Mouse (Mus musculus) layer of hippocampus, postnatal 36 days (tissue): ENCODE data around the gene Sh3glb1. TPM values are rescaled to one million over a fixed set of nuclear protein-coding genes. Genes with fewer than 3 reads are reported as not detected.

ENCODE experiments used
- DNase-seq, 2 experiments: peaks; one replicate each; pipeline ENCODE4 v3.0.0; 2022
- total RNA-seq, 2 experiments: library from RNA; stranded (reverse); gene quantifications; 2 replicates each; pipeline ENCODE4 v1.2.3; 2021

The Sh3glb1 gene
- total RNA-seq, 2 experiments from 2014 or later, result 61.6 to 63.1 TPM

DNA sequence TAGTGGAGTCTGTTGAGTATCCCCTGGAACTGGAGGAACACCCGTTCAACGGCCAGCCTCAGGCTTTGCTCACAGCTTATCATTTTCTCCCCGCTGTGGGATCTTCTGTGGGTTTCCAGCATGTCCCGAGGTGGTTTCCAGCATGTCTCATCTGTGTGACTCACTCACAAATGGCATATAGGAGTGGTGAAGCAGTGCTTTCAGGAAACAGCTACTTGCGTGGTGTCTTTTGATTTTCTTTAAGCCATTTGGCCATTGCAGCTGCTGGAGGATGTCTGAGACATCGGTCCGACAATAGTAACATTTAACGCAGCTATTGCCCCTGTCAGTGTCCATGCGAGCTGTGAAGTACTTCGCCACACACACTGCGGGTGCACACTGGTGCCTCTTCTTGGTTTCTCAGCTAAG, 50.7 kb downstream of the Sh3glb1 start:
- no peak for DNase-seq

DNA sequence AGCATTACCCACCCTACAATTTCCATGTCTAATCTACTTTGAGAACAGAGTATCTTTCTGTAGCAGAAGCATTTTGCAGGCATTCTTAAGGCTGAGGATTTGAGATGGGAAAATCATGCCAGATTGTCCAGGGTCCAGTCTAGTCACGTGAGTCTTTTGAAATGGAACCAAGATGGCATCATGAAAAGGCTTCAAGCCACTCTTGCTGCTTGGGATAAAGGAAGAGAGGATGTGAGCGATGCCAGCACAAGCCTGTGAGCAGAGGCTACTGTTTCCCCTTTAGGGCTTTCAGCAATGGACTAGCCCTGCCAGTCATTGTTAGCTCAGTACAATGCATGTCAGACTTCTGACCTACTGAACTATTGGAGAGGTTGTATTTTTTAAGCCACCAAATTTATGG, 51.2 kb downstream of the Sh3glb1 start:
- no peak for DNase-seq

GRCm38 (mm10) chr3:144668039-144668438, 52.1 kb downstream of the Sh3glb1 start:
- no peak for DNase-seq

- no peak for DNase-seq
Observed at GRCm38 (mm10) chr3:144664363-144665299, 55.5 kb downstream of the Sh3glb1 start.

GRCm38 (mm10) chr3:144663415-144664093, 56.6 kb downstream of the Sh3glb1 start:
- no peak for DNase-seq

DNA sequence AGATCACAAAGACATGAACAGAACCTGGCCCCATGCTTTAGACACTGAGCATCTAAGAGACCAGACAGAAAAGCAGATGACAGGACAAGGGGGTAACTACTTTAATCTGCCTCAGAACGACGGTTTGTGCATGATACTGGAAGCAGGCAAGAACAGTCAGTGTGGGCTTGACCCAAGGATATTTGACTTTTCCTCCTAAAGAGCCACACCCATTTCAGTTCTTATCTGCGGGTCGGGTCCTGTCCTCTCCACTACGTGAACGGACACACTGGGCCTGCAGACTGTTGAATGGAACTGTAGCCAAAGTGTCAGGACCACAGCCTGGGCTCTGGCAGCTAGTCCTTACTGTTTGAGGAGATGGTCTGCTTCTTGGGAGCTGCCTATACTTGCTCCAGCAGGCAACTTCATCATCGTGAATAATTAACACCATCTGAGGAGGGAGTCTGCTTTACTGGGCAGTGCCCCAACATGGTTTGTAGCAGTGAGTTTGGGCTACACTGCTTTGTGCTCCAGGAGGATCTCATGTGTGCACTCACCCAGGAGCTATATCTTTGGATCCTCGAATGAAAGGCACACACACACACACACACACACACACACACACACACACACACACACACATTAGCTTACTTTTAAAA, 57.8 kb downstream of the Sh3glb1 start:
- no peak for DNase-seq

GRCm38 (mm10) chr3:144661439-144661838, 58.7 kb downstream of the Sh3glb1 start:
- DNase-seq, result no peak

GRCm38 (mm10) chr3:144644202-144644601, 75.9 kb downstream of the Sh3glb1 start:
- no peak for DNase-seq

GRCm38 (mm10) chr3:144643301-144643871, 76.7 kb downstream of the Sh3glb1 start:
- DNase-seq, result peak; percentile 19 to 24

DNA sequence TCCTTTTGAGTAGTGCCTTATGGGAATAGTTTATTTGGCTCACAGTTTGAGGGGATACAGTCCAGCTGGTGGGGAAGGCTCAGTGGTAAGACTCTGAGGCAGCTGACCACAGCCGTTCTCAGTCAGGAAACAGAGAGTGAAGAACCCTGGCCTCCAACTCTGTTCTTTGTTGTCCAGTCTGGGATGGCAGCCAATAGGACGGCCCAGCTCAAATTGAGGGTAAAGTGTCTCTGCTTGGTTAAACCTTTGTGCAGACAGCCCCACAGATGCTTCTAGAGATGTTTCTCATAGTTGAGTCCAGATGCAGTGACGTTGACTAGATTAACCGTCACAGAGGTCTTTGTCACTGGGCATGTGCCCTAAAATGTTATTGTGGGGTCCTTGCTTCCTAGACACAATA, 78.0 kb downstream of the Sh3glb1 start:
- no peak for DNase-seq

DNA sequence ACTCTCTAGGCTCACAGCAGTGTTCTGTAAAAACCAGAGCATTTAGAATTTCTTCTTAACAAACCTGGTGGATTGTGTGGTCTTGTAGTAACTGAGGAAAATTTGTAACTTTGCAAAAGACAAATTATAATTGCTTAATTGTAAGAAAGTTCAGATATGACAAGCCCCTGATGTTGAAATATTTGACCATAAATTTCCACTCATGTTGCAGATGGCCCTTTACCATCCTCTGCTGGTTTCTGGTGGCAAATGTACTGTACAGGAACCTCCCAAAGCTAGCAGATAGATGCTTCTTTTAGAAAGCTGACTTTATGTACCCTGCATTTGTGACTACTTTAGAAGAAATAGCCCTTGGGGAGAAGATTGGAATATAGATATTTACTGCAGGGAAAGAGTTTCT, 80.1 kb downstream of the Sh3glb1 start:
- no peak for DNase-seq

DNA sequence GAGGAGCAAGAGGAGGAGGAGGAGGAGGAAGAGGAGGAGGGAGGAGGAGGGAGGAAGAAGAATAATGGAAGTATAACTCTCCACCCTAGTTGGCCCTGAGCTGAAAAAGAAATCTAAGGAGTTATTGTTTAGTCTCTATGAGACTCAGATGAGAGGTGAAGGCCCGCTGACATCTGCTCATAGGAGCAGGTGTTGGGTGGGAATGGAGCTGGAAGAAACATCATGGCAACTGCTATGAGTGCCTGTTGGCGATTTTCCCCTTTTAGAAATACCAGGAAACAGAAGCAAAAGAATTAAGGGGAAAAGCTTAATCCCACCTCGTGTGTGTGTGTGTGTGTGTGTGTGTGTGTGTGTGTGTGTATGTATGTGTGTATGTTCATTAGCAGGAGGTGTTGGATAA, 80.7 kb downstream of the Sh3glb1 start:
- no peak for DNase-seq

- DNase-seq, result no peak
Observed at GRCm38 (mm10) chr3:144638110-144638509, 82.0 kb downstream of the Sh3glb1 start.

- DNase-seq, result no peak
Observed at GRCm38 (mm10) chr3:144635236-144635635, 84.9 kb downstream of the Sh3glb1 start.

Other genes with a start within 250 kb of the Sh3glb1 start
- gene Hs2st1, start 150.2 kb downstream of the Sh3glb1 start, total RNA-seq, result 10 to 100 TPM; 45.4 to 47.8 TPM
- 100 to 1,000 TPM; 226 to 249 TPM for gene Selenof, start 150.0 kb downstream of the Sh3glb1 start, total RNA-seq
- gene Clca3a1, start 40.6 kb upstream of the Sh3glb1 start, total RNA-seq, result under 1 TPM in 1 of 2 experiments, not detected in 1; 0.10 TPM
- gene Clca3a2, start 99.2 kb upstream of the Sh3glb1 start, total RNA-seq, result not detected
- gene Clca3b, start 129.0 kb upstream of the Sh3glb1 start, total RNA-seq, result not detected
- not detected for gene Clca4b, start 212.2 kb upstream of the Sh3glb1 start, total RNA-seq